Mouse (Mus musculus) heart, adult 2 months (tissue): ENCODE measurements around the gene P3h3. TPM values are rescaled to one million over a fixed set of nuclear protein-coding genes. Genes with fewer than 3 reads are reported as not detected.

Experiments
- DNase-seq, 2 experiments: peaks; one replicate each; pipeline ENCODE4 v3.0.0; 2021
- H3K27ac ChIP-seq: fragments of 200-600 bp; 2 replicates; pipeline ENCODE4 v1.8.1; 2022
- H3K27me3 ChIP-seq: fragments of 200-500 bp; 2 replicates; pipeline ENCODE4 v1.6.1; 2012; ENCODE audit warnings: mild to moderate bottlenecking, low read length, inconsistent platforms, mixed read lengths; ENCODE audit not compliant: control insufficient read depth, insufficient read depth
- H3K36me3 ChIP-seq: fragments of 200-500 bp; 2 replicates; pipeline ENCODE4 v1.6.1; 2012; ENCODE audit warnings: low read length, inconsistent platforms; ENCODE audit not compliant: control insufficient read depth, insufficient read depth
- H3K4me1 ChIP-seq: fragments of 200-500 bp; 2 replicates; pipeline ENCODE4 v1.6.1; 2011; ENCODE audit warnings: low read length; ENCODE audit not compliant: control insufficient read depth, insufficient read depth
- H3K4me3 ChIP-seq: fragments of 200-600 bp; 2 replicates; pipeline ENCODE4 v1.8.1; 2022
- H3K79me2 ChIP-seq: fragments of 200-500 bp; replicated peaks from 2 replicates; pipeline ENCODE4 v1.6.1; 2012; ENCODE audit warnings: mild to moderate bottlenecking, inconsistent platforms, low read length, moderate library complexity, mixed read lengths; ENCODE audit not compliant: control insufficient read depth, insufficient read depth
- H3K9ac ChIP-seq: fragments of 200-500 bp; 2 replicates; pipeline ENCODE4 v1.6.1; 2012; ENCODE audit warnings: low read depth, mild to moderate bottlenecking, control low read depth, inconsistent platforms, low read length, mixed read lengths
- CTCF ChIP-seq: fragments of 200-600 bp; IDR thresholded peaks from 2 replicates; pipeline ENCODE4 v1.8.1; 2022; ENCODE audit warnings: antibody characterized with exemption, mild to moderate bottlenecking, moderate library complexity
- EP300 ChIP-seq: fragments of 200-500 bp; IDR thresholded peaks from 2 replicates; pipeline ENCODE4 v1.6.1; 2011; ENCODE audit warnings: low read depth, low read length, control low read depth; ENCODE audit not compliant: insufficient read depth
- POLR2A ChIP-seq: fragments of 200-500 bp; IDR thresholded peaks from 2 replicates; pipeline ENCODE4 v1.6.1; 2011; ENCODE audit warnings: mild to moderate bottlenecking, low read depth, low read length, control low read depth; ENCODE audit not compliant: insufficient read depth
- WGBS: fragments of 180-500 bp; shearing (Covaris S2); methylation state at CpG from one replicate; pipeline ENCODE4 v1.1.7; 2018; 5-methylcytosine and 5-hydroxymethylcytosine counted together
- intact Hi-C: fragments of 180-260 bp; cut with DNase I; formaldehyde crosslinking; loops from one replicate; pipeline ENCODE4 v1.15.1; 2025
- polyA plus RNA-seq: library from polyadenylated mRNA; depleted of rRNA; stranded (reverse); fragments of >200 nt; gene quantifications from 2 replicates; pipeline ENCODE4 v1.2.3, GENCODE M21; 2012
- total RNA-seq, 2 experiments: library from RNA; stranded (reverse); gene quantifications; 2 replicates each; pipeline ENCODE4 v1.2.3; 2021

Gene P3h3
- total and polyA plus RNA-seq, 3 experiments = 6.9 to 16.2 (median 10.6) TPM

- Histone ChIP-seq H3K4me3 (no peak overlapping the region), H3K9ac (no peak overlapping the region), H3K79me2 (no peaks in the 10 kb centered on the region), H3K4me1 (peaks cover 1% of the 10 kb centered on the region; the same call in 1 of the 2 replicates), H3K27me3 (no peaks in the 10 kb centered on the region), H3K36me3 (peaks cover 7% of the 10 kb centered on the region), H3K27ac (no peak overlapping the region)
- TF ChIP-seq POLR2A (no peak), CTCF (no peak), EP300 (no peak)
- intact Hi-C loops = no loop called here
- DNase-seq = peak in 1 of 2 experiments; percentile 13
- WGBS = 69% methylated on average over 8 of the region's 8 CpGs
Measured at GRCm38 (mm10) chr6:124817971-124818370, 39.6 kb downstream of the P3h3 start.

- TF ChIP-seq EP300 (no peak), POLR2A (no peak), CTCF (no peak)
- intact Hi-C loops = no loop called here
- WGBS = 89% methylated on average over 8 of the region's 8 CpGs
Measured at GRCm38 (mm10) chr6:124817563-124817962, 40.0 kb downstream of the P3h3 start.

GRCm38 (mm10) chr6:124817125-124817524 is 40.4 kb downstream of the P3h3 start:
- 94% methylated on average over 11 of the region's 11 CpGs for WGBS
- intact Hi-C loops = no loop called here
- Histone ChIP-seq H3K36me3 (peaks cover 6% of the 10 kb centered on the region), H3K4me3 (no peak overlapping the region), H3K9ac (no peak overlapping the region), H3K27me3 (no peaks in the 10 kb centered on the region), H3K4me1 (peaks cover 4% of the 10 kb centered on the region), H3K27ac (no peak overlapping the region), H3K79me2 (no peaks in the 10 kb centered on the region)
- TF ChIP-seq CTCF (no peak), POLR2A (no peak), EP300 (no peak)
- peak in 1 of 2 experiments; percentile 13 for DNase-seq

More at GRCm38 (mm10) chr6:124817563-124817962, 40.0 kb downstream of the P3h3 start:
- DNase-seq = peak in 1 of 2 experiments; percentile 14
- Histone ChIP-seq H3K4me3 (no peak overlapping the region), H3K9ac (no peak overlapping the region), H3K4me1 (peaks cover 3% of the 10 kb centered on the region), H3K27me3 (no peaks in the 10 kb centered on the region), H3K79me2 (no peaks in the 10 kb centered on the region), H3K27ac (no peak overlapping the region), H3K36me3 (peaks cover 7% of the 10 kb centered on the region)

GRCm38 (mm10) chr6:124816611-124817010 is 40.9 kb downstream of the P3h3 start:
- Histone ChIP-seq H3K36me3 (peaks cover under 1% of the 10 kb centered on the region), H3K9ac (no peak overlapping the region), H3K4me1 (peaks cover 4% of the 10 kb centered on the region), H3K4me3 (no peak overlapping the region), H3K79me2 (no peaks in the 10 kb centered on the region), H3K27ac (no peak overlapping the region), H3K27me3 (no peaks in the 10 kb centered on the region)
- 90% methylated on average over 4 of the region's 4 CpGs for WGBS
- peak in 1 of 2 experiments; percentile 14 for DNase-seq
- no peak for TF ChIP-seq EP300
- TF ChIP-seq CTCF = no peak
- TF ChIP-seq POLR2A = no peak
- intact Hi-C loops = no loop called here

DNA sequence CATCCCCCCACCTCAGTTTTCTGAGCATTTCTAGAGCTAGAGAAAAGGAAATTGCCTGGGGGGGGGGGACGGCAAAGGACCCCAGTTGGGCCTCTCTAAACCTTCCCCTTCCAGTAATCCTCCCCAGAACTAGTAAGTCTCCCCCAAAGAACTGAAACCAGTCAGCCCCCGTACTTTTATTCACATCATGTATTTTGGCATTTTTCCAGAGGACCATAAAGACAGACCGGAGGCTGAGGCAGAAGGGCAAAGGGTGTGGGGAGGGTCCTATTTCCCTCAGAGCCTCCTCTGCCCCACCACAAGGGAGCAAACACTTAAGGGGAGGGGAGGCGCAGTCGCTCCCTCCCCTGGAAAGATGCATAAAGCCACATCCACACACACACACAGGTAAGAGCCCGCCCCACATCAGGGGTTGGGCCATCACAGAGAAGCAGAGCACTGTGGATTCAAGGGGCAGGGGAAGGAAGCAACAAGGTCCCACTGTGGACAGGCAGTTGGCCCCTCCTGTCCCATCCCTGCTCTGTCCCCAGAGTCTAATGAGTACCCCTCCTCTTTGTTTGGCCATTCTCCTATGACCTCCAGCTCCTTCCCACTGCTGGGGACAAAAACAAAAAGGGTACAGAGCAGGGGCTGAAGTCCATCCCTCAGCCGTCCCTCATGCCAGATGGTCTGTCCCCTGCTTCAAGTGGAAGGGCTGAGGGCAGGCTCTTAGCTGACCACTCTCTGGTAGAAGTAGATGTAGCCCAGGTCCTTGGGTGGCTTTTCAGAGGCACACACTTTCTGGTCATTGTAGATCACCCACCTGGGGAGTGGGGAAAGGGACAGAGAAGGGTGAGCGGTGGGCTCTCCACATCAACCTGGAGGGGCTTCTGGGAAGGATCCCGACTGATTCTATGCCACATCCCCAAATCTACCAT is 42.4 kb downstream of the P3h3 start:
- WGBS = 78% methylated on average over 9 of the region's 9 CpGs
- DNase-seq = peak in 1 of 2 experiments; percentile 15
- Histone ChIP-seq H3K79me2 (no peaks in the 10 kb centered on the region), H3K4me3 (no peak overlapping the region), H3K9ac (no peak overlapping the region), H3K36me3 (no peaks in the 10 kb centered on the region; the same call in 1 of the 2 replicates), H3K27me3 (no peaks in the 10 kb centered on the region), H3K27ac (no peak overlapping the region), H3K4me1 (peaks cover 4% of the 10 kb centered on the region)
- intact Hi-C loops = no loop called here
- TF ChIP-seq POLR2A = no peak
- no peak for TF ChIP-seq CTCF
- no peak for TF ChIP-seq EP300

GRCm38 (mm10) chr6:124814448-124814847 is 43.1 kb downstream of the P3h3 start:
- no peak for DNase-seq
- Histone ChIP-seq H3K4me1 (peaks cover 8% of the 10 kb centered on the region), H3K27me3 (no peaks in the 10 kb centered on the region), H3K9ac (0 out of 2 replicates have a peak overlapping the region, but pooled peaks have one; percentile 6), H3K4me3 (peak overlapping the region; percentile 85; the same call in 1 of the 2 replicates), H3K36me3 (no peaks in the 10 kb centered on the region; the same call in 1 of the 2 replicates), H3K27ac (peak overlapping the region; percentile 92; the same call in 1 of the 2 replicates), H3K79me2 (no peaks in the 10 kb centered on the region)
- WGBS = 41% methylated on average over 8 of the region's 8 CpGs
- intact Hi-C loops = no loop called here
- no peak for TF ChIP-seq POLR2A
- TF ChIP-seq EP300 = no peak
- no peak for TF ChIP-seq CTCF
